Mouse (Mus musculus): ENCODE results near the gene Ephb4.
A peak's percentile ranks its signal among the peaks of the same experiment; 100 is the strongest.

The Ephb4 gene

DNA sequence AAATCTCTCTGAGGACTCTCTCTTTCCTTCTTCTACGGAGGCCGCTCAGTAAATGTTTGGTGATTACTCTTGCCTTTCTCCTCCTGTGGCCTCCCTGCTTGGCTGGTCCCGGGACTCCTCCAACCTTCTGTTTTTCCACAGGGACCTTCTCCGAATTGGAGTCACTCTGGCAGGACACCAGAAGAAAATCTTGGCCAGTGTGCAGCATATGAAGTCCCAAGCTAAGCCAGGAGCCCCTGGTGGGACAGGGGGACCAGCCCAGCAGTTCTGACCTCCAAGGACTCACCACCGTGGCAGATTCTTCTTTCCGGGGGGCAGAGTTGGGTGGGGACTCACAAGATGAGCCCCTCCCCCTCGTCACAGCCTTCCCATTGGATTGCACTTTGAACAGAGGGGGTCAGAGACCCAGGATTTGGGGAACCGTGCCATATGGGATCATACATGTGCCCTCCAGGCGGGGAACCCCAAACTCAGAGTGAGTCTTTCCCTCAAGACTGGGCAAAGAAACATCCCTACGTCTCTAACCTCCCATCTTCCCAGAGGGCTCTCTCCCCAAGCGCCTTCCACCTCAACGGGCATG is 23.6 kb downstream of the Ephb4 start:
- DNase-seq, result no peak

DNA sequence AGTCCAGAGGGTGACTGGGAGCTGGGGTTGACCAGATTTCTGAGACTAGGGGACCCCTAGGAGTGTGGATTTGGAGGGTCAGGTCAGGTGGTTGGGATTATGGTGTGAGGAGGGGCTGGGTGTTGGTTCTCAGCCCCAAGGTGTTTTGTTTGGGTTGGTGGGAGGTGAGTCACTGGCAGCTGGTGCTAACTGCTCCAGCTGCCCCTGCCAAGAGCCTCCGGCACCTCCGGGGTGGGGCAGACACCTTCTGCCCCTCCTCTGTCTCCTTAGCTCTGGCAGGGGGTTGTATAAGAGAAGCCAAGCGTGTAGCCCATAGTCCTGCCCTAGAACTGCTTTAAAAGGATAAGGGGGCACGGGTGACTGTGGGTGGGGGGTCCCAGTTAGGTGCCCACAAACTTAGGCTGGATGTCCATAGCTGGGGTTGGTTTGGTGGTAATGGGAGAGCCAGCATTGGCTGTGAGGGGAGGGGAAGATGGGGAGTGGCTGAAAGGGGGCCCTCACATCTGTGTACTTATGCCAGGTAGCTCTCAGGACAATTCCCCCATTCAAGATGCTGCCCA is 24.7 kb downstream of the Ephb4 start:
- no peak for DNase-seq

DNA sequence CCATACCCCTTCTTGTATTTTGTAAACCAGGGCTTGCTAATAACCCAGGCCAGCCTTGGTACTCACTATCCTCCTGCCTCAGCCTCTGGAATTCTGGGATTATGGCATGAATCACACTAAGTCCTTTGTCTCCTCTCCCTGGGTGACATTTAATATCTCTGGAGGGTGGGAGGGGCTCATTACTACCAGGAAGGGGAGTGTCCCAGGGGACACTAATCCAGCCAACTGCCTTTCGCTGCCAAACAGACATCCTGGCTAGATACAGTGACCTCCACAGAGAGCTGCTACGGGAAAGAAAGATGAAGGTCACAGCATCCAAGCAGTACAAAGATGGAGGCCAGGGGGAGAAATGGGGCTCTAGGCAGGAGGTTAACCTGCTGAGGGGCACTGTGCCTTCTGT is 25.7 kb downstream of the Ephb4 start:
- peak; percentile 77 for DNase-seq

DNA sequence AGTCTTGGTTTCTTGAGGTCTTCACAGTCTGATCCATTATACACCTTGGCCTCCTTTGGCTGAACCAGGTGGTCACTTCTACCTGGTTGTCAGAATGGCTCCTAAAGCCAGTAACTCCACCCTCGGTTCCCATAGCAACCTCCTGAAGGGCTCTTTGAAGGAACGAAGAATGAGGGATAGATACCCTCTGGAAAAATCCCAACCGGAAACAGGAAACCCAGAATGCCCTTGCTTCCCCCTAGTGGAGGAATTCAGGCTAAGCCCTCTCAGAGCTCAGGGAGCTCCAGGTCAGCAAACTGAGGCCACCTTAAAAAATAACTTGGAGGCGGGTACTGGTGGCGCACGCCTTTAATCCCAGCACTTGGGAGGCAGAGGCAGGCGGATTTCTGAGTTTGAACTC is 26.3 kb downstream of the Ephb4 start:
- DNase-seq, result peak; percentile 60

DNA sequence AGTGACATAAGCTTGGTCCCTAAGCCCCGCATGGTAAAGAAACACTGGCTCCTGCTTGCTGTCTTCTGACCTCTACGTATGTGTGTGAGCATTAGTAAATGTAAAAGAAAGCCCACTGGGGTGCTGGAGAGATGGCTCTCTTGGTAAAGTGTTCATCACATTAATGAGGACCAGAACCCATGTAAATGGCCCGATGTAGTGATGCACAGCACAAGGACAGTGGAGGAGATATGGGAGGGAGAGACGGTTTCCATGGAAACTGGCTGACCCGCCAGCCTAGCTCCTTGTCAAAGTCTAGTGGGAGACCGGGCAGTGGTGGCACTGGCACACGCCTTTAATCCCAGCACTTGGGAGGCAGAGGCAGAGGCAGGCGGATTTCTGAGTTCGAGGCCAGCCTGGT is 26.8 kb downstream of the Ephb4 start:
- DNase-seq, result no peak

DNA sequence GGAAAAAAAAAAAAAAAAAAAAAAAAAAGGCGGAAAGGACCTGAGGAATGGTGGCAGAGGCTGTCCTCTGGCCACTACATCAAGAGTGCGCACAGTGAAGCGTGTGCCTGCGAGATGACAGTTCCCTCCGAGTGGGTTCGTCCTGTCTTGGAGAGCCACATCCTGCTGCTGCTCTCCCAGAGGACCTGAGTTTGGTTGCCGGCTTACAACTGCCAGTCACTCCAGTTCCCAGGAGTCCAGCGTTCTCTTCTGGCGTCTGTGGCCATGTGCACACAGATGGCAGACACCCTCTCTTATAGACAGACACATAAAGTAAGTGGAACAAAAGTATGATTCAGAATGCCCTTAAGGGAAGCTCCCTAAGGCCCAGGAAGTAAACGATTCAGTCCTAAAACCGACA is 27.3 kb downstream of the Ephb4 start:
- peak; percentile 63 for DNase-seq

DNA sequence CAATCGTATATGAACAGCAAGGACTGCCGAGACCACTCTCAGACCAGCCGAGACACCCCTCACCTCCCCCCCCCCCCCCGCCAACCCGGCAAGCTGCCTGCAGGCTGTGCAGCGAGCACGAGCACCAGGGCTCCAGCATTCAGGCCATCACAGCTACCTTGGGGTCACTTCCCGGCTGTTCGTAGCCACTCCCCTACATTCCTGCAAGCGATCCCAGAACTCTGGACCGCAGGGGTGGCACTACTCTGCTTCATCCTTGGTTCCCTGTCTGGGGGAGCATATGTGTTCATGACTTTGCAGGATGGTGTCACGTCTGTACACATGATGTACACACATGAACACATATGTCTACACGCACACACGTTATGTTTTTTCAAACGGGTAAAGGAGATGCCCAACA is 27.7 kb downstream of the Ephb4 start:
- no peak for DNase-seq

DNA sequence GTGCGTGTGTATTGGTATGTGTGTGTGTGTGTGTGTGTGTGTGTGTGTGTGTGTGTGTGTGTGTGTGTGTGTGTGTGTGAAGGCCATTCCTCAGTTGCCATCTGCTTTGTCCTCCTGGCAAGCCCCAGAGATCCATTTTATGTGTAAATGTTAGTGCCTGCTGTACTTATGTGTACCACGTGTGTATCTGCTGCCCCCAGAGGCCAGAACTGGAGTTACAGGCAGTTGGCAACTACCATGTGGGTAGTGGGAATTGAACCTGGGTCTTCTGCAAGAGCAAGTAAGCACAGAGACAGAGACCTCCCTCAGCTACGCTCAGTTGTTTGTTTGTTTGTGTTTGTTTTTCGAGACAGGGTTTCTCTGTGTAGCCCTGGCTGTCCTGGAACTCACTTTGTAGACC is 31.2 kb downstream of the Ephb4 start:
- DNase-seq, result peak; percentile 85

DNA sequence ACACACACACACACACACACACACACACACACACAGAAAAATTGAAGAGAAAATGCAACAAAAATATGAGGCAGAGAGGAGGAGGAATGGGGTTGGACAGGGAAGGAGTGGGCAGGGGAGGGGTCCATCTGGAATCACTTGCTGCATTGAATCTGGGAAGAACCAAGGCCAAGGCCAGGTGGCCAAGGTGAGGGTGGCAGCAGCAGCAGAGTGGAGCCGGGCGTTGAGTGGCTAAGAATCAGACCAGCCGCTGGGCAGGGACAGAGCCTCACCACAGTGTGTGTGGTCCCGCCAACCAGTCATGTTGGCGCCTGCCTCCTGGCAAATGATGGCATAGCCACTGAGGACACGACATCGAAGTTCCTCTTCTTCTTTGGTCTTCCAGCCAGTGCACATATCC is 33.5 kb downstream of the Ephb4 start:
- no peak for DNase-seq

DNA sequence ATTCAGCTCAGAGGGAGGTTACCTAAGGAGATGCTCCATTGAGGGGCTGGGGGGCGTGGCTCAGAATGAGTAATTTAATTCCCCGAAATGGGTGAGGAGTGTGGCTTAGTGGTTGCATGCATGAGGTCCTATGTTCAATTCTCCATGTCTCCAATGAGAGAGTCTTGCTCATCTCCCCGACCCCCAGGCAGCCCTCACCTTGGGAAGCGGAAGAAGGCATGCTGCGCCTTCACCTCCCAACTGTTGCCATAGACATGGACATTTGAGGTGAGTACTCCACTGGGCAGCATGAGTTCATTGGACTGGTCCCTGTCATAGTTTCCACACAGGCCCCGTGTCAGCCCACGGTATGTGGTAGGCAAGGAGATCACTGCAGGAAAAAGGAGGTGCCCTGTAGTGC is 36.8 kb downstream of the Ephb4 start:
- DNase-seq, result no peak

DNA sequence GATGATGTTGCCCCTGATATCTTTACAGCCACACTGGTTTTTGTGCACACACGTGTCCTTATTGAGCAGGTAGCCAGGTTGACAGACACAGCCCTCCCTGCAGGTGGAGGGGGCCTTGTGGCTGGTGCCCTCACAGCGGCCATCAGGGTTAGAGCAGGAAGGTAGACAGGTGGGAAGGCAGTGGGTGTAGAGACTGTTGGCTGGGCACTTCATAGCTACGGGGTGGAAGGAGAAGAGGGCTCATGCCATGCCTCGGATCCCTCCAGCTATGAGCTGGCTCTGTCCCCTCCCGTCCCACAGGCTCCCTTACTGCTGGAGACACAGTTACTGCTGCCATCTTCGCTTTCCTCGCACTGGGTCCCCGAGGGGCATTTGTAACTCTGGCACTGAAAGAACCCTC is 41.7 kb downstream of the Ephb4 start:
- no peak for DNase-seq

DNA sequence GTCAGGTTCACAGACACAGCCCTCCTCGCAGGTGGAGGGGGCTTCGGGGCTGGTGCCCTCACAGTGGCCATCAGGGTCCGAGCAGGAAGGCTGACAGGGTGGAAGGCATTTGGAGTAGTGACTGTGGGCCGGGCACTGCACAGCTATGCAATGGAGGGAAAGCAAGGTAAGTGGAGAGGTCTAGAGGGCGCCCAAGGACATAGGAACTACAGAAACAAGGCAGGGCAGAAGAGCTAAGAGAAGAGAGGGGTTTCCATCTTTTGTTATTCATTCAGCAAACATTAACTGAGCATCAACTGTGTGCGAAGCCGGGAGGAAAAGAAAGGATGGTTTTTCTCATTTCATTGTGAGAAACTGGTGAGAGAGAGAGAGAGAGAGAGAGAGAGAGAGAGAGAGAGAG is 44.5 kb downstream of the Ephb4 start:
- no peak for DNase-seq

DNA sequence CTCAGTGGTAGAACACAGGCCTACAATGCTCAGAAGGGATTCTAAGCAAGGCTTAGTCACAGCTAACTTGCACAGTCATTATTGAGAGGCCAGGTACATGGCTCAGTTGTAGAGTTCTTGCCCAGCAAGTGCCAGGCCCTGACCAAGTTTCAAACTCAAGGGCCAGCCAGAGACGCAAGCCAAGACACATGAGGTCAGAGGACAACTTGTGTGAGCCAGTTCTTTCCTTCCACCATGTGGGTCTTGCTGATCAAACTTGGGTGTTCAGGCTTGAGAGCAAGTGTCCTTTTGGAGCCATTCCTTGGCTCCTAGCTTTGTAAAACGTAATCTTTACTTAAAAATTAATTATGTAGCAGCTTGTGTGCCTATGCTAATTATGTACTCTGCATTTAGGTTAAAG is 54.2 kb downstream of the Ephb4 start:
- no peak for DNase-seq

DNA sequence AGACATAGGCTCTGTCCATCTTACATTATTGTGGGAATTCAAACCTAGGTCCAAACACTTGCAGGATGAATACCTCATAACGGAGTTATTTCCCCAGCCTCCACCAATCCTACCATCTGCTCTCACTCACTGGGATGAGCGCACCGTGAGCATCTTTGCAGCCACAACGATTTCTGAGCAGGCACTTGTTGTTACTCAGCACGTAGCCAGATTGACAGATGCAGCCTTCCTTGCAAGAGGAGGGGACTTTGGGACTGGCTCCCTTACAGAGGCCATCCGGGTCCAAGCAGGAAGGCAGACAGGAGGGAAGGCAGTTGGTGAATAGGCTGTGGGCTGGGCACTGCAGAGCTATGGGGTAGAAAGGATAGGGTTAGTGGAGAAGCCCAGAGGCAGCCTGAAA is 59.5 kb downstream of the Ephb4 start:
- no peak for DNase-seq

DNA sequence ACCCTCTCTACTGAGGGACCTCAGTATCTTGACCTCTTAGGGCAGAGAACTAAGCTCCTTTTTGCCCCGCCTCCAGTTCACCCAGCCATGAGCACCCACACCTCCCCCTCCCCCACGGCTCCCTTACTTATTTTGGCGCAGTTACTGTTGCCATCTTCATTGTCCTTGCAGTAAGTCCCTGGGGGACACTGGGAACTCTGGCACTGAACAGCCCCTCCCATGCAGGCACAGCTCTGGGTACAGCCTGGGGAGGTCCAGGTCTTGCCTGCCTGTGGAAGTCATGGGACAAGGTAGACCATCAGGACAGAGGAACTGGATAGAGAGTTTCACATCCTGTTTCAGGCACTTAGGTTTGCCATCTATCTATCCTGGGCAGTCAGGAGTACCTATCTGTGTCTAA is 60.2 kb downstream of the Ephb4 start:
- DNase-seq, result no peak

DNA sequence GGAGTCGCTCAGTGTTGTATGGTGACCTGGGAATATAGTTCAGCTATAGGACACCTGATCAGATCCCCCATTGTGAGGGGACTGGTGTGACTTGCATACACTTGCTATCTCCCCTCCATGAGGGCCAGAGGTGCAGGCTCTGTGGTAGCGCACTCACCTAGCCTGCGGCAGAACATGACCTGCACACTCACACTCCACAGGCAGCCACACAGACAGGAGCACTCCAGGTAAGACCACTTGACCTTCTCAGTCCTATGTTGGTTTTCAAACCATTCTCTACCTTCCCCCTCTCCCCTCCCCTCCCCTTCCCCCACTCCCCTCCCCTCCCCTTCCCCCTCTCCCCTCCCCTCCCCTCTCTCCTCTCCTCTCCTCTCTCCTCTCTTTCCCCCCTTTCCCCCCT is 60.6 kb downstream of the Ephb4 start:
- no peak for DNase-seq

DNA sequence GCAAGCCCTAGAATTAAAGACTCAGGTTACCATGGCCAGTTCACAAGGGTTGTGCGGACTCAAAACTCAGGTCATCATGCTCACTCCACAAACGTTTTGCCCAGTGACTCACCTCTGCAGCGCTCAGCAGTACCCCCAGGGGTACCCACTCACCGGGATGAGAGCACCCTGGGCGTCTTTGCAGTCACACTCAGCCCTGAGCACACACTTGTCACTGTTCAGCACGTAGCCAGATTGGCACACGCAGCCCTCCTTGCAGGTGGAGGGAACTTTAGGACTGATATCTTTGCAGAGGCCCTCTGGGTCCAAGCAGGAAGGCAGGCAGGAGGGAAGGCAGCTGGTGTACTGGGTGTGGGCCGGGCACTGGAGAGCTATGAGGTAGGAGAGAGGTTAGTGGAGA is 61.3 kb downstream of the Ephb4 start:
- DNase-seq, result no peak

DNA sequence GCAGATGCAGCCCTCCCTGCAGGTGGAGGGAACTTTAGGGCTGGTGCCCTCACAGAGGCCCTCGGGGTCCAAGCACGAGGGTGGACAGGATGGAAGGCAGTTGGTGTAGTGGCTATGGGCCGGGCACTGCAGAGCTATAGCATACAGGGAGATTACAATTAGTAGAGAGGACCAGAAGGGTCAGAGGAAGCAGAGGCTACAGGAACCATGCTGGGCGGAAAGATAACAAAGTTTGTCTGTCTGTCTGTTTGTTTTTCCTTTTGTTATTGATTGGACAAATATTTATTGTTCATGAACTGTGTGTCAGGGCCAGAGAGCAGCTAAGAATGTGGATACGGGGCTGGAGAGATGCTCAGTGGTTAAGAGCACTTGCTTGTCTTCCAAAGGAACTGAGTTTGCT is 64.3 kb downstream of the Ephb4 start:
- no peak for DNase-seq

DNA sequence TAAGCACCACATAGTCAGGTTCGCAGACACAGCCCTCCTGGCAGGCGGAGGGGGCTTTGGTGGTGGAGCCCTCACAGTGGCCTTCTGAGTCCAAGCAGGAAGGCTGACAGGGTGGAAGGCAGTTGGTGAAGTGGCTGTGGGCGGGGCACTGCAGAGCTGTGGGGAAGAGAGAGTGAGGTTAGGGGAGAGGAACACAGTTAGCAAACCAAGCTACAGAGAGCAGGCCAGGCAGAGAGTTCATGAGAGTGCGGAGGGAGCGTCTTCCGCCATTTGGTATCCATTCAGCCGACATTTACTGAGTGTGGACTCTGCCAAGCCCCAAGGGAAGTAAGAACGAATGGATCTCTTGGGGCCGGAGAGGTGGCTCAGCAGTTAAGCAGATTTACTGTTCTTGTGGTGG is 69.2 kb downstream of the Ephb4 start:
- DNase-seq, result peak; percentile 56

DNA sequence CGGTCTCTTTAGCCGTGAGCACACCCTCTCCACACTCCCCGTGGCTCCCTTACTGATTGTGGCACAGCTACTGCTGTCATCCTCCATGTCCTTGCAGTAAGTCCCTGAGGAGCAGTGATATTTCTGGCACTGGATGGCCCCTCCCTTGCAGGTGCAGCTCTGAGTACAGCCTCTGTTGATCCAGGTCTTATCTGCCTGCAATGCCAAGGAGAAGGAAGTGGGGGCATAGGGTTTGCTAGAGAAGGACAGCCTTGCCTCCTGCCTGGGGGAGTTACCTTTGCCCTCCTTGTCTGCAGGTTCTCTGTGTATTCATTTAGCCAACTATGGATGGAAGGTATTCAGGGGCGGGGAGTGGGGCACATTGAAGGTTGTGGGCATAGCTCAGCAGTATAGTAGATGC is 69.9 kb downstream of the Ephb4 start:
- no peak for DNase-seq

DNA sequence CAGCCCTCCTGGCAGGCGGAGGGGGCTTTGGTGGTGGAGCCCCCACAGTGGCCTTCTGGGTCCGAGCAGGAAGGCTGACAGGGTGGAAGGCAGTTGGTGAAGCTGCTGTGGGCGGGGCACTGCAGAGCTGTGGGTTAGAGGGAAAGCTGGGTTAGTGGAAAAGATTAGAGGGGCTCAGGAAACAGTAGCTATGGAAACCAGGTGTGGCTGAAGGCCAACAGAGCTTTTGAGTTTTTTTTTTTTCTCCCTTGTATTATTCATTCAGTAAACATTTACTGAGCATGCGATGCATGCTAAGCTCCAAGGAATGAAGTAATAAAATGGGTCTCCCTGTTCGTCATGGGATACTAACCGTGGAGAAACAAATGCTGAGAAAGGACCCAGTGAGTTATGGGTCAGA is 75.7 kb downstream of the Ephb4 start:
- DNase-seq, result no peak
